Mouse (Mus musculus) ES-Bruce4 (cell line): ENCODE data around the gene Dhrs7.

Experiments used
- CTCF ChIP-seq: IDR thresholded peaks from one replicate; pipeline ENCODE4 v1.8.1; 2011; ENCODE audit warnings: low read depth, low read length
- POLR2A ChIP-seq: IDR thresholded peaks from one replicate; pipeline ENCODE4 v1.8.1; 2011; ENCODE audit warnings: low read length; ENCODE audit not compliant: insufficient read depth

DNA sequence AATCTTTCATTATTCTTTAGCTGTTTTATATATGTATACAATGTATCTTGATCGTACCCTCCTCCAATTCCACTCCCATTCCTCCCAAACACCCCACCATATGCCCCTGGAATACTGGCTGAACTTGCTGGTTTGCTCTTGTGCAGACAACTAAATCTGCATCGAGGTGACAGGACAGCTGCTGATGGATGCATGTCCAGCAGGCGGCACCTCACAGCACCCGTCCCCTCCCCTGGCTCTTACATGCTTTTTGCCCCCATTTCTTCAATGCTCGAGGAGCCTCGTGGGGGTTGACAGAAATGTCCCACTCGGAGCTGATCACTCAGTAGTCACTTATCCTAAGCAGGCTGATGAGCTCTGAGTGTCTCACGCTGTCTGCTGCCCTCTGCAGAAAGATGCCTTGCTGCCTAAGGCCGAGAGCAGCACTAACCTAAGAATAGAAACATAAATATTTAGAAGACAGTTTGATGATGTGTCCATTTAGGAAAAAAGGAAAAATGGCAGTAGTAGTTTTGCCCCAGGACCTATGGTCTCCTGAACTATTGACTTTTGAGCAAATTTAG lies 30.3 kb upstream of the Dhrs7 start:
- TF ChIP-seq POLR2A: no peak
- peak; percentile 41 for TF ChIP-seq CTCF
